Mouse (Mus musculus) lung, postnatal 0 days (tissue): ENCODE results near the gene Nlrc5.

Experiments
- CTCF ChIP-seq: IDR thresholded peaks from 2 replicates; pipeline ENCODE4 v1.5.1; 2016; ENCODE audit warnings: antibody characterized with exemption, mild to moderate bottlenecking
- EP300 ChIP-seq: IDR thresholded peaks from 2 replicates; pipeline ENCODE4 v1.6.1; 2016; ENCODE audit warnings: antibody characterized with exemption, mild to moderate bottlenecking, control low read depth

- TF ChIP-seq EP300 (no peak), CTCF (peak; percentile 66)
Measured at GRCm38 (mm10) chr8:94392147-94392546, 42.0 kb upstream of the Nlrc5 start.
